Mouse (Mus musculus): ENCODE data around the gene Bcas1. TPM values are rescaled to one million over a fixed set of nuclear protein-coding genes. Genes with fewer than 3 reads are reported as not detected.
A peak's percentile ranks its signal among the peaks of the same experiment; 100 is the strongest.

The Bcas1 gene
- total and polyA plus RNA-seq, 3 experiments, result 0.13 to 0.35 TPM; not detected in 1

- TF ChIP-seq RAD21 (IDR thresholded peaks at IDR 0.05; ENCODE audit: low read depth, low read length) (no peak), KAT2A (conservative IDR thresholded peaks at IDR 0.05; ENCODE audit: low read depth, low read length) (no peak), POLR2A (IDR thresholded peaks at IDR 0.05; ENCODE audit: control insufficient read depth in 1 of 2, insufficient read depth in 1 of 2, low read depth in 1 of 2, low read length in 2 of 2, poor library complexity in 1 of 2) (no peak), NRF1 (IDR thresholded peaks at IDR 0.05; ENCODE audit: insufficient read depth, low read depth, low read length, poor library complexity, severe bottlenecking) (no peak), CHD1 (IDR thresholded peaks at IDR 0.05; ENCODE audit: low read depth, low read length) (no peak), MYC (IDR thresholded peaks at IDR 0.05; ENCODE audit: low read depth, low read length) (no peak), TBP (IDR thresholded peaks at IDR 0.05; ENCODE audit: low read depth, low read length) (no peak)
- no peak for DNase-seq (ENCODE audit: low read depth, low spot score)
- Histone ChIP-seq H3K9ac (ENCODE audit: control insufficient read depth, low read depth, low read length, poor library complexity, severe bottlenecking) (no peak overlapping the region), H3K36me3 (ENCODE audit: control insufficient read depth in 1 of 2, insufficient read depth in 2 of 2, low read length in 2 of 2) (peaks cover 0 to 10% of the 10 kb centered on the region in 2 experiments; a peak in 2 of 4 replicates), H3K9me3 (replicated peaks; ENCODE audit: insufficient read depth, low read length) (no peaks in the 10 kb centered on the region), H3K4me1 (ENCODE audit: control insufficient read depth in 1 of 2, insufficient read depth in 2 of 2, low read length in 2 of 2) (peaks cover 7 to 13% of the 10 kb centered on the region in 2 experiments), H3K79me2 (ENCODE audit: control insufficient read depth, insufficient read depth, low read length, poor library complexity) (no peaks in the 10 kb centered on the region), H3K27me3 (ENCODE audit: control insufficient read depth in 1 of 2, insufficient read depth in 2 of 2, low read length in 2 of 2) (no peaks in the 10 kb centered on the region), H3K27ac (ENCODE audit: control insufficient read depth, low read depth, low read length) (no peak overlapping the region), H3K4me3 (ENCODE audit: control insufficient read depth in 1 of 2, insufficient read depth in 1 of 2, low read depth in 2 of 2, low read length in 2 of 2) (no peak overlapping the region)
These were observed 103.7 kb downstream of the Bcas1 start for GRCm38 (mm10) chr2:170323925-170324347.

GRCm38 (mm10) chr2:170322013-170322414, 105.6 kb downstream of the Bcas1 start:
- Histone ChIP-seq H3K4me3 (ENCODE audit: control insufficient read depth in 1 of 2, insufficient read depth in 1 of 2, low read depth in 2 of 2, low read length in 2 of 2) (no peak overlapping the region; a peak in 1 of 4 replicates), H3K36me3 (ENCODE audit: control insufficient read depth in 1 of 2, insufficient read depth in 2 of 2, low read length in 2 of 2) (peaks cover 0 to 10% of the 10 kb centered on the region in 2 experiments; a peak in 2 of 4 replicates), H3K79me2 (ENCODE audit: control insufficient read depth, insufficient read depth, low read length, poor library complexity) (no peaks in the 10 kb centered on the region), H3K9ac (ENCODE audit: control insufficient read depth, low read depth, low read length, poor library complexity, severe bottlenecking) (no peak overlapping the region), H3K27me3 (ENCODE audit: control insufficient read depth in 1 of 2, insufficient read depth in 2 of 2, low read length in 2 of 2) (no peaks in the 10 kb centered on the region), H3K27ac (ENCODE audit: control insufficient read depth, low read depth, low read length) (no peak overlapping the region), H3K9me3 (replicated peaks; ENCODE audit: insufficient read depth, low read length) (no peaks in the 10 kb centered on the region), H3K4me1 (ENCODE audit: control insufficient read depth in 1 of 2, insufficient read depth in 2 of 2, low read length in 2 of 2) (peaks cover 7 to 17% of the 10 kb centered on the region in 2 experiments)
- DNase-seq (ENCODE audit: low read depth, low spot score), result peak; percentile 22
- no peak for TF ChIP-seq POLR2AphosphoS2 (IDR thresholded peaks at IDR 0.05; ENCODE audit: low read length)
- no peak for TF ChIP-seq NELFE (IDR thresholded peaks at IDR 0.05; ENCODE audit: low read depth, low read length)
- no peak for TF ChIP-seq BHLHE40 (IDR thresholded peaks at IDR 0.05; ENCODE audit: borderline replicate concordance, low read depth, low read length)
- TF ChIP-seq USF2 (IDR thresholded peaks at IDR 0.05; ENCODE audit: borderline replicate concordance in 1 of 2, insufficient read depth in 1 of 2, low read depth in 1 of 2, low read length in 2 of 2), result no peak
- TF ChIP-seq JUND (IDR thresholded peaks at IDR 0.05; ENCODE audit: low read depth, low read length), result no peak
- TF ChIP-seq MEF2A (IDR thresholded peaks at IDR 0.05; ENCODE audit: extremely low read depth, insufficient replicate concordance, low read depth, low read length, poor library complexity, severe bottlenecking), result no peak
- no peak for TF ChIP-seq UBTF (IDR thresholded peaks at IDR 0.05; ENCODE audit: borderline replicate concordance, insufficient read depth, low read depth, low read length)
- TF ChIP-seq GABPA (IDR thresholded peaks at IDR 0.05; ENCODE audit: low read depth, low read length), result no peak
- no peak for TF ChIP-seq CHD2 (IDR thresholded peaks at IDR 0.05; ENCODE audit: low read length)
- no peak for TF ChIP-seq MYB (IDR thresholded peaks at IDR 0.05; ENCODE audit: low read depth, low read length)
- TF ChIP-seq TCF12 (IDR thresholded peaks at IDR 0.05; ENCODE audit: low read depth, low read length), result no peak
- TF ChIP-seq ZNF384 (IDR thresholded peaks at IDR 0.05; ENCODE audit: low read depth, low read length), result no peak
- TF ChIP-seq ZKSCAN1 (IDR thresholded peaks at IDR 0.05; ENCODE audit: low read depth, low read length), result no peak
- TF ChIP-seq MAZ (IDR thresholded peaks at IDR 0.05; ENCODE audit: low read depth, low read length), result no peak
- TF ChIP-seq RCOR1 (IDR thresholded peaks at IDR 0.05; ENCODE audit: low read depth, low read length), result no peak
- TF ChIP-seq ZC3H11A (IDR thresholded peaks at IDR 0.05; ENCODE audit: low read depth, low read length), result no peak
- TF ChIP-seq ZMIZ1 (IDR thresholded peaks at IDR 0.05; ENCODE audit: low read depth, low read length), result no peak
- TF ChIP-seq SMC3 (IDR thresholded peaks at IDR 0.05; ENCODE audit: low read depth, low read length), result no peak
- TF ChIP-seq TAL1 (IDR thresholded peaks at IDR 0.05; ENCODE audit: low read length), result no peak
- no peak for TF ChIP-seq MAFK (IDR thresholded peaks at IDR 0.05; ENCODE audit: borderline replicate concordance, low read depth, low read length)

All from MEL (cell line).